Mouse (Mus musculus): ENCODE results near the gene Lgmn. TPM values are rescaled to one million over a fixed set of nuclear protein-coding genes. Genes with fewer than 3 reads are reported as not detected.

The Lgmn gene
- polyA plus RNA-seq, 1 experiment from 2014 or later = 59.7 TPM

DNA sequence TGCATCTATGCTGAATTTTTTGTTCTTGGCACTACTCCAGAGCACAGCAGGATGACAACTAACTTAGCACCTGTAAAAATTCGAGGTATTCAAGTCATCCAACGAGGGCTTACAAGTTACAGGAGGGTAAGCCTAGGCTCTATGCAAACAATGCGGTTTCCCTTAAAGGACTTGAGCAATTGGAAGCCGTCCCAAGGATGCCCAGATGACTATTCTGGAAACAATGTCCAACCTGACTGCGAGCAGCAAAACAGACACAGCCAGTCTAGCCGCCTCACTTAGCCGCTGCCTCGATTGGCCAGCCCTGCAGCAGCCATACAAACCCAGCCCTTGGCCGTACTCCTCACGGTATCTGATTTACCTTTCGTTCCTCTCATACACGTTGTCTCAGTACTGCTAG lies 7.4 kb downstream of the Lgmn start:
- no peaks in the 10 kb centered on the region for H3K9me3 ChIP-seq
- H3K4me2 ChIP-seq = no peak overlapping the region
- no peak for ATAC-seq (ENCODE audit: insufficient number of reproducible peaks, insufficient read depth, low FRiP score, low TSS enrichment, low read depth)
- WGBS = 81% methylated on average over 12 of the region's 12 CpGs
- H3K27ac ChIP-seq = no peak overlapping the region
- H3K27me3 ChIP-seq = no peaks in the 10 kb centered on the region
- H3K4me3 ChIP-seq (replicated peaks) = no peak overlapping the region
- no peak overlapping the region for H3K9ac ChIP-seq (replicated peaks)
- H3K36me3 ChIP-seq = no peaks in the 10 kb centered on the region
- no peaks in the 10 kb centered on the region for H3K4me1 ChIP-seq (replicated peaks)

DNA sequence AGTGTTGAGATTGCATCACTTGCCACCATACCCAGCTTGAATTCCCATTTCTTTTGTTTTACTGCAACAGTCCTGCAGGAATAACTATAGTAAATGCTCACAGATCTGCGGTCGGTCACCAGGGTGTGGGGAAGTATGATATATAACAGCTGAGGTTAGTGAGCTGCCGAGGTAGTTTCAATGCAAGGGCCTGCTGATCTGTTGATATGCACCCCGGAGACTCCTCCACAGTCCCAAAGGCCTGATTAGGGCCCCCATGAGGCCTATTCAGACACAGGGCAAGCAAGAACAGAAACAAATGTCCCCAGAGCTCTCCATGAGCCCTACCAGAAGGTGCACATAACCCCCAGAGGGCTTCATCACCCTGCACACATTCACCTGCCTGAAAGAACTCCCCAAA lies 9.4 kb downstream of the Lgmn start:
- Histone ChIP-seq H3K27ac (no peak overlapping the region), H3K4me3 (replicated peaks) (no peak overlapping the region), H3K9ac (replicated peaks) (no peak overlapping the region), H3K27me3 (no peaks in the 10 kb centered on the region), H3K9me3 (peaks cover 6% of the 10 kb centered on the region; the same call in 1 of the 2 replicates), H3K4me2 (no peak overlapping the region), H3K36me3 (peaks cover 5% of the 10 kb centered on the region), H3K4me1 (replicated peaks) (no peaks in the 10 kb centered on the region)
- 80% methylated on average over 4 of the region's 4 CpGs for WGBS
- no peak for ATAC-seq (ENCODE audit: insufficient number of reproducible peaks, insufficient read depth, low FRiP score, low TSS enrichment, low read depth)

DNA sequence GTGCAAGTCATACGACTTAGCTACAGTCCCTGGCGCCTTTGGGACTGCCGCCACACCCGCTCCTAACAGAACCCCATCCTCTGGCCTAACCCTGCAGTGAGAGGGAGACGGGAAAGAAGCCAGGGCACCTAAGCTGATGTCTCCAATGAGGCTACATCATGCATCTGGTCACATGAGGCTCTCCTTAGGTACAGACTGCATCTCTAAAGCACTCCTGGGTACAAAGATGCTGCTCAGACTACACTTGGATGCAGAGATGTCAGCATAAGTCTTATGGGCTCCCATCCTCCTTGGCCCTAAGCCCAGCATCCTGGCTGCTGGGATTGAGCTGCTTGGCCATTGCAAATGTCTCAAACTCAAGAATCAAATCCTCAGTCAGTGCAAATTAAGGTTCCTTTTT lies 10.0 kb downstream of the Lgmn start:
- H3K27ac ChIP-seq = no peak overlapping the region
- peaks cover 6% of the 10 kb centered on the region; the same call in 1 of the 2 replicates for H3K9me3 ChIP-seq
- 95% methylated on average over 5 of the region's 5 CpGs for WGBS
- H3K9ac ChIP-seq (replicated peaks) = no peak overlapping the region
- H3K4me2 ChIP-seq = no peak overlapping the region
- no peak overlapping the region for H3K4me3 ChIP-seq (replicated peaks)
- H3K36me3 ChIP-seq = peaks cover 5% of the 10 kb centered on the region
- ATAC-seq (ENCODE audit: insufficient number of reproducible peaks, insufficient read depth, low FRiP score, low TSS enrichment, low read depth) = no peak
- no peaks in the 10 kb centered on the region for H3K27me3 ChIP-seq
- H3K4me1 ChIP-seq (replicated peaks) = no peaks in the 10 kb centered on the region

DNA sequence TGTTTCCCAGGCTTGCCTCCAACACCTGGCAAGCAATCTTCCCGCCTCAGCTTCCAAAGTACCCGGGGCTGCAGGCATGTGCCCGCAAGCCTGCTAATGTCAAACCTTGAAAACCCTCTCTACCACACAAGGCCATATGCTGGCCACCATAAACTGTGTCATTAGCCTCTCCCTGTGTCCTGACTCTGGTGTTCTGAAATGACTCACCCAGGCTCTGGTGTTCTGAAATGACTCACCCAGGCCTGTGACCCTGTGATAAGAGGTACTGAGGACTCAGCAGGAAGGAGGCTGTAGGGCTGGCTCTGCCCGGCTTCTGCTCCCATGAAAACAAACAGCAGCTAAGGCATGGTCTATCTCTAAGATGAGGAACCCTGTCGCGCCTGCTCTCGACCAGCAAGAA lies 13.3 kb downstream of the Lgmn start:
- ATAC-seq (ENCODE audit: insufficient number of reproducible peaks, insufficient read depth, low FRiP score, low TSS enrichment, low read depth) = 0 out of 2 replicates have a peak, but pooled peaks have one; percentile 20
- 93% methylated on average over 7 of the region's 7 CpGs for WGBS
- no peaks in the 10 kb centered on the region for H3K27me3 ChIP-seq
- no peak overlapping the region for H3K27ac ChIP-seq
- no peak overlapping the region for H3K9ac ChIP-seq (replicated peaks)
- no peak overlapping the region for H3K4me3 ChIP-seq (replicated peaks)
- H3K4me2 ChIP-seq = no peak overlapping the region
- peaks cover 6% of the 10 kb centered on the region; the same call in 1 of the 2 replicates for H3K9me3 ChIP-seq
- H3K36me3 ChIP-seq = peaks cover 28% of the 10 kb centered on the region
- no peaks in the 10 kb centered on the region for H3K4me1 ChIP-seq (replicated peaks)

DNA sequence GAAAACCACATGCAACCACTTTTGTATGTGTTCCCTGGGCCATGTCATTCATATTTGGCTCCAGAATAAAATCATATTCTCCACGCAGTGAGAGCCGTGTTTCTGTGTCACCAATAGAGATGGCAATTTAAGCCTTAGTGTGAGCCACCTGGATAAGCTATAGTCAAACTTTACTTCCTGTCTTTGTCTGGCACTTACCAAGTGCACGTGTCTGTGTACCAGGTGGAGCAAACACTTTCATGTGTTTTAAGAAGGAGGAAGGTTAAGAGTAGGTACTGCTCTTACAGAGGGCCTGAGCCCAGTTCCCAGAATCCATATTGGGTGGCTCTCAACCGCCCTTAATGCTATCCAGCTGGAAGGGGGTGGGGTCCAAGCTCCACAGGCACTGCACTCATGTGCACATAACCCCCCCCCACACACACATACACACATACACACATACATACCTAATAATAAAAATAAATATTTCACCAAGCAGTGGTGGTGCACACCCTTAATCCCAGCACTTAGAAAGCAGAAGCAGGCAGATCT lies 14.5 kb downstream of the Lgmn start:
- no peak overlapping the region for H3K4me2 ChIP-seq
- H3K27me3 ChIP-seq = no peaks in the 10 kb centered on the region
- peaks cover 30% of the 10 kb centered on the region for H3K36me3 ChIP-seq
- 0 out of 2 replicates have a peak, but pooled peaks have one; percentile 52 for ATAC-seq (ENCODE audit: insufficient number of reproducible peaks, insufficient read depth, low FRiP score, low TSS enrichment, low read depth)
- H3K4me1 ChIP-seq (replicated peaks) = no peaks in the 10 kb centered on the region
- no peak overlapping the region for H3K9ac ChIP-seq (replicated peaks)
- 64% methylated on average over 4 of the region's 4 CpGs for WGBS
- H3K4me3 ChIP-seq (replicated peaks) = no peak overlapping the region
- no peak overlapping the region for H3K27ac ChIP-seq
- H3K9me3 ChIP-seq = peaks cover 6% of the 10 kb centered on the region; the same call in 1 of the 2 replicates

DNA sequence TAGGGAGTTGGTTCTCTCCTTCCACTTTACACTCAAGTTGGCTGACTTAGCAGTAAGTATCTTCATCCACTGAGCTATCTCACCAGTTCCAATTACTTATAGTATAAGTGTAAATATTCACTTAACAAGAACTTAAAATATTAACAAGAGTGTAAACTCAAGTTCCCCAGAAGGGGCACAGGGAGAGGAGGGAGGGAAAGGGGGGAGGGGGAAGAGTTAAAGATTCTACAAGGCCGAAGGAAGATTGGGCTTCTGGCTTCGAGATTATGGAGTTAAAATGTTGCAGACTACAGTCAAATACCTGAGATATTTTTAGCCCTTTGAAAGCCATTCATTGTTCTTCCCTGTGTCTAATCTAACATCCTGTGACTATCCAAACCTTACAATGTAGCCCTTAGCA lies 15.2 kb downstream of the Lgmn start:
- H3K36me3 ChIP-seq = peaks cover 30% of the 10 kb centered on the region
- no peak overlapping the region for H3K9ac ChIP-seq (replicated peaks)
- no peak overlapping the region; the same call in 1 of the 2 replicates for H3K27ac ChIP-seq
- no peak overlapping the region for H3K4me2 ChIP-seq
- H3K27me3 ChIP-seq = no peaks in the 10 kb centered on the region
- WGBS = 76% methylated on average over 2 of the region's 2 CpGs
- H3K4me1 ChIP-seq (replicated peaks) = no peaks in the 10 kb centered on the region
- H3K9me3 ChIP-seq = peaks cover 6% of the 10 kb centered on the region; the same call in 1 of the 2 replicates
- H3K4me3 ChIP-seq (replicated peaks) = no peak overlapping the region
- ATAC-seq (ENCODE audit: insufficient number of reproducible peaks, insufficient read depth, low FRiP score, low TSS enrichment, low read depth) = no peak

DNA sequence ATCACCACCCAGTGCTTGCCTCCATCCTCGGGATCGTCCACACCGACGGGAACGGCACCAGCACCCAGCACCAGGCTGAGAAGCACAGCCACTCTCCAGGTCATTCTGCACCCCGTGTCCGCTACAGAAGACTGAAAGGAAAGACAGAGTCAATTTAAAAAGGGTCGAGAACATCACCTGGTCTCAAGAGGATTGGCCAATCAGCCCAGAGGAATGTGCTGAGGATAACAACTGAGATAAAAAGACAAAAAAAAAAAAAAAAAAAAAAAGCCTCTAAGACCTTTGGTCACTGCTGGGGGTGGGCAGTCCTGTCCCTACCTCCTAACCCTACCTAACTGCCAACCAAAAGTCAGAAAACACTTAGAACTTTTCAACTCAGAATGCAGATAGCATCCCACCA lies 16.0 kb downstream of the Lgmn start:
- Histone ChIP-seq H3K4me3 (replicated peaks) (no peak overlapping the region), H3K36me3 (peaks cover 30% of the 10 kb centered on the region), H3K27me3 (no peaks in the 10 kb centered on the region), H3K4me2 (no peak overlapping the region), H3K4me1 (replicated peaks) (no peaks in the 10 kb centered on the region), H3K27ac (no peak overlapping the region), H3K9me3 (peaks cover 6% of the 10 kb centered on the region; the same call in 1 of the 2 replicates), H3K9ac (replicated peaks) (no peak overlapping the region)
- ATAC-seq (ENCODE audit: insufficient number of reproducible peaks, insufficient read depth, low FRiP score, low TSS enrichment, low read depth) = no peak
- WGBS = 92% methylated on average over 8 of the region's 8 CpGs

DNA sequence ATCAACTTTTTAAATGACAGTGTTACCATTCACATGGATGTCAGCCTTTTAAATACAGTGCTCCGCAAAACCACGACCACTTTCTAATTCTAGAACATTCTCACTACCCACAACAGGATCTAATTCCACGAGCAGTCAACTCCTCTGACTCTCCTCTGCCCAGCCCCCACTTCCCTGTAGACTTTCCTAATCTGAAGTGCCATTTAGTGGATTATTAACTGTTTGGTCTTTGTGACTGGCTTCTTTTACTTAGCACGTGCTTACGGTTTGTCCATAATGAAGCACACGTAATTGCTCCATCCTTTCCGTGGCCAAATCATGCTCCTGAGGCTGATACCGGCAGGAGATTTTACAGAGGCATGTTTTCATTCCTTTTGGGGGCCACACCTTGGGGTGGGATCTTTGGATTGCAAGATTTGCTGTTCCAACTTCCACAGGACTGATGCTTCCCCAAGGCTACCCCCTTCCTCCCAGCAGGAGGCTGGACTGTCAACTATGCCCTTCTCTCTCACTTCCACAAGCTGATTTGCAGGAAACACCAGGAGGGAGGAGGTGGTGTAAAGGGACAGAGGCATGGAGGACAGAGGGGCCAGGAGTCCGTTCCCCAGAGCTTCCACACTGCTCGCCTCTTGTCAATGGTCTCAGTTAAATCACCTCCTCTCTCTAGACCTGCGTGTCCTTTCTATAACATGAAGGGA lies 16.8 kb downstream of the Lgmn start:
- H3K36me3 ChIP-seq = peaks cover 30% of the 10 kb centered on the region
- H3K27me3 ChIP-seq = no peaks in the 10 kb centered on the region
- H3K4me3 ChIP-seq (replicated peaks) = no peak overlapping the region
- H3K9me3 ChIP-seq = peaks cover 6% of the 10 kb centered on the region; the same call in 1 of the 2 replicates
- no peak overlapping the region for H3K27ac ChIP-seq
- ATAC-seq (ENCODE audit: insufficient number of reproducible peaks, insufficient read depth, low FRiP score, low TSS enrichment, low read depth) = no peak
- no peak overlapping the region for H3K4me2 ChIP-seq
- 88% methylated on average over 11 of the region's 11 CpGs for WGBS
- no peak overlapping the region for H3K9ac ChIP-seq (replicated peaks)
- H3K4me1 ChIP-seq (replicated peaks) = no peaks in the 10 kb centered on the region

DNA sequence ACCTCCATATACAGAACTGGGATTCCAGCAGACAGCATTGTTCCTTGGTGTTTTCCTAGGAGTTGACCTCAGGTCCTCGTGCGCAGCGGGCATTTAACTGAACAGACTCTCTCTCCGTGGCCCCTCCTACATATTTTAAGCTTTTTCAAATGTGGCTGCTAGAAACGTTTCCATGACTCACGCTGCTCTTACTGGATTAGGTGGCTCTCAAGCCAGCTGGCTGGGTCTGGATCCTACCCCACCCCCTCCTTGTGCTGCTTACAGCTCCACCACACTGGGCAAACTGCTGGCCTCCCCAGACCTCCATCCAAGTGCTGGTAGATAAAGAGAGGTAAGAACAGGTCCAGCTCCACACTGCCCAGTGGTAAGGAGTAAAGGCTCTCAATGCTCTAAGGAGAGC lies 17.5 kb downstream of the Lgmn start:
- Histone ChIP-seq H3K27ac (no peak overlapping the region), H3K27me3 (no peaks in the 10 kb centered on the region), H3K9ac (replicated peaks) (no peak overlapping the region), H3K9me3 (peaks cover 6% of the 10 kb centered on the region; the same call in 1 of the 2 replicates), H3K4me1 (replicated peaks) (no peaks in the 10 kb centered on the region), H3K4me2 (no peak overlapping the region), H3K4me3 (replicated peaks) (no peak overlapping the region), H3K36me3 (peaks cover 30% of the 10 kb centered on the region)
- 82% methylated on average over 6 of the region's 6 CpGs for WGBS
- ATAC-seq (ENCODE audit: insufficient number of reproducible peaks, insufficient read depth, low FRiP score, low TSS enrichment, low read depth) = no peak

DNA sequence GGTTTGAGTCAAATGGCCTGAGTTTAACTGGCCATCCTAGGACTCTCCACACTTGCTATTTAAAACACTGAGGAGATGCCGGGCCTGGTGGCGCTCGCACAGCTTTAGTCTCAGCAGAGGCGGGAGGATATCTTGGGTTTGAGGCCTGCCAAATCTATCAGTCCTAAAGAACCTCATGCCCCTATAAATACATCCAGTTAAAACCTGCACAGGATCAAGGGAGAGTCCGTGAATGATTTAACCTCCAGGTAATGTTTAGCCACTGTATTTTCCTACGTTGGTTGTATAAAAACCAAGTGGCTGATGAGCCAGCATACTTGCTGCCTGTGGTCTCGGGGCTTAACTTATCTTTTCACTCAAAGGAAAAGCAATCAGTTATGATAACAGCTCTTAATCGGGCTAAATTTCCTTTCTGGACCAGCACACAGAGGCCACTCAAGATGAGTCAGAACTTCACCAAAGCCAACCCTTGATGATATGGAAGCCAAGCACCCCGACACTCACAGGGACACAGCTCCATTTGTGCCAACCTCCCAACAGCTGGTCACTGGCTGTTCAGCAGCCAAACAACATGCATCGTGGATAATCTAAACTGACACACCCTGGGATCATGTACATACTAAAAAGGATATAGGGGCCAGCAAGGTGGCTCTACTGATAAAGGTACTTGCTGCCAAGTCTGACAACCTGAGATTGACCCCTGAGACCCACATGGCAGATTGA lies 19.3 kb downstream of the Lgmn start:
- Histone ChIP-seq H3K4me3 (replicated peaks) (no peak overlapping the region), H3K9me3 (no peaks in the 10 kb centered on the region), H3K9ac (replicated peaks) (no peak overlapping the region), H3K27me3 (no peaks in the 10 kb centered on the region), H3K4me1 (replicated peaks) (0 out of 2 replicates have a peak, but pooled peaks cover 3% of the 10 kb centered on the region), H3K36me3 (peaks cover 24% of the 10 kb centered on the region), H3K27ac (no peak overlapping the region), H3K4me2 (no peak overlapping the region)
- 91% methylated on average over 10 of the region's 10 CpGs for WGBS
- ATAC-seq (ENCODE audit: insufficient number of reproducible peaks, insufficient read depth, low FRiP score, low TSS enrichment, low read depth) = no peak

DNA sequence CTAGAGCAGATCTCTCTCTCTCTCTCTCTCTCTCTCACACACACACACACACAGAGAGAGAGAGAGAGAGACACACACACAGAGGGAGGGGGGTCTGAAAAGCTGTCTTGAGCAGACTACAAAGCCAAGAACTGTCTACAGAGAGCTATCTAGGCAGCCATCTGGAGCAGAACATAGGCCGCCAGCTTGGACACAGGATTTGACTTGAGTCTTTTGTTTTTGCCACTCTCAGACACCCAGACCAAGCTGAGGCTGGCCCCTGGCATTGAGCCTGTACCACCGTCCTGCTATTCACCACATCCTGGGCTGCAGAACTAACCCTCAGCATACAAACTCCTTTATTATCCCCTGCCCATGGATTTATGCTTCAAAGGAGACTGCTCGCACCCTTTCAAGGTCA lies 20.1 kb downstream of the Lgmn start:
- H3K36me3 ChIP-seq = peaks cover 24% of the 10 kb centered on the region
- H3K4me3 ChIP-seq (replicated peaks) = no peak overlapping the region
- H3K9me3 ChIP-seq = no peaks in the 10 kb centered on the region
- no peak overlapping the region for H3K27ac ChIP-seq
- H3K4me2 ChIP-seq = no peak overlapping the region
- no peak overlapping the region for H3K9ac ChIP-seq (replicated peaks)
- no peaks in the 10 kb centered on the region for H3K27me3 ChIP-seq
- WGBS = 73% methylated on average over 3 of the region's 3 CpGs
- no peak for ATAC-seq (ENCODE audit: insufficient number of reproducible peaks, insufficient read depth, low FRiP score, low TSS enrichment, low read depth)
- 0 out of 2 replicates have a peak, but pooled peaks cover 3% of the 10 kb centered on the region for H3K4me1 ChIP-seq (replicated peaks)
